Mouse (Mus musculus) cerebellum, postnatal 14 days (tissue): ENCODE measurements around the gene Fitm2.
"Not testable (repeated sequence)": the region's sequence is repeated elsewhere in the genome, so short reads cannot be mapped to it uniquely, and the experiment has no call there.

Experiments used
- DNase-seq, 2 experiments: peaks; one replicate each; pipeline ENCODE4 v3.0.0; 2021; ENCODE audit warnings: mixed read lengths in 2 of 2

Gene Fitm2

GRCm38 (mm10) chr2:163462801-163463200, 9.6 kb downstream of the Fitm2 start:
- DNase-seq: no peak

- no peak for DNase-seq
These were observed 10.0 kb downstream of the Fitm2 start for GRCm38 (mm10) chr2:163462386-163462785.

GRCm38 (mm10) chr2:163461307-163461706, 11.1 kb downstream of the Fitm2 start:
- DNase-seq: not testable (repeated sequence)

- DNase-seq: no peak
These were observed 11.8 kb downstream of the Fitm2 start for GRCm38 (mm10) chr2:163460622-163461021.

- DNase-seq: no peak
These were observed 13.0 kb downstream of the Fitm2 start for GRCm38 (mm10) chr2:163459380-163459779.

GRCm38 (mm10) chr2:163458539-163459265, 13.7 kb downstream of the Fitm2 start:
- peak; percentile 56 to 74 for DNase-seq

GRCm38 (mm10) chr2:163453378-163453777, 19.1 kb downstream of the Fitm2 start:
- no peak for DNase-seq

GRCm38 (mm10) chr2:163452738-163453137, 19.7 kb downstream of the Fitm2 start:
- no peak for DNase-seq

GRCm38 (mm10) chr2:163450668-163451295, 21.6 kb downstream of the Fitm2 start:
- peak; percentile 56 to 66 for DNase-seq

GRCm38 (mm10) chr2:163449276-163449675, 23.2 kb downstream of the Fitm2 start:
- DNase-seq: no peak

GRCm38 (mm10) chr2:163447375-163447774, 25.1 kb downstream of the Fitm2 start:
- no peak for DNase-seq

- DNase-seq: no peak
These were observed 28.4 kb downstream of the Fitm2 start for GRCm38 (mm10) chr2:163444017-163444416.

- DNase-seq: peak; percentile 73 to 83
These were observed 28.9 kb downstream of the Fitm2 start for GRCm38 (mm10) chr2:163443543-163443942.

- DNase-seq: no peak
These were observed 32.9 kb downstream of the Fitm2 start for GRCm38 (mm10) chr2:163439488-163439887.

GRCm38 (mm10) chr2:163438619-163439451, 33.6 kb downstream of the Fitm2 start:
- peak in 1 of 2 experiments; percentile 56 for DNase-seq

GRCm38 (mm10) chr2:163438246-163438618, 34.2 kb downstream of the Fitm2 start, which contains the start of gene Gdap1l1:
Gene Gdap1l1 (plus strand): TSS chr2:163438476.
- DNase-seq: peak; percentile 87 to 88

GRCm38 (mm10) chr2:163437800-163438199, 34.6 kb downstream of the Fitm2 start:
- peak; percentile 36 to 50 for DNase-seq

GRCm38 (mm10) chr2:163433971-163434370, 38.5 kb downstream of the Fitm2 start:
- DNase-seq: peak; percentile 92 to 95

- peak in 1 of 2 experiments; percentile 7 for DNase-seq
These were observed 41.1 kb downstream of the Fitm2 start for GRCm38 (mm10) chr2:163431289-163431688.

- DNase-seq: no peak
These were observed 44.0 kb downstream of the Fitm2 start for GRCm38 (mm10) chr2:163428346-163429011.

GRCm38 (mm10) chr2:163424597-163424996, 47.8 kb downstream of the Fitm2 start, which contains the start of gene Oser1:
Gene Oser1 (minus strand): TSS chr2:163424697.
- DNase-seq: no peak

GRCm38 (mm10) chr2:163422895-163423660, 49.4 kb downstream of the Fitm2 start:
- no peak for DNase-seq
